Mouse (Mus musculus): ENCODE results near the gene Rchy1. TPM values are rescaled to one million over a fixed set of nuclear protein-coding genes. Genes with fewer than 3 reads are reported as not detected.
A peak's percentile ranks its signal among the peaks of the same experiment; 100 is the strongest.
"Not testable (repeated sequence)": the region's sequence is repeated elsewhere in the genome, so short reads cannot be mapped to it uniquely, and the experiment has no call there.

Gene Rchy1
- polyA plus RNA-seq, 1 experiment from 2014 or later = 43.5 TPM

DNA sequence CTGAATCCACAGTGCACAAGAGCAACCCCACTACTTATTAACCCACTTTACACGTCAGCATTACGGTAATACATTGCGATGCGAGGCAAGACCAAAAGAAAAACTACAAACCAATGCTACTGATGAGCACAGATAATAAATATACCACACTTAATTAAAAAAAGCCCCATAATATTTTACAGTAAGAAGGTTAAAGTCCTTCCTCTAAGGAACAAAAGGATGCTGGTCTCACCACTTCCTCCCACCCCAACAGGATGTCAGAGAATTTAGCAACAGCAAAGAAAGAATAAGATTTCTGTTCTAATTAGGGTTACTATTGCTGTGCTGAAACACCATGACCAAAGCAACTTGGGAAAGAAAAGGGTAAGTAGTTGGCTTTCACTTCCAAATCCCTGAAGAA is 15.9 kb downstream of the Rchy1 start:
- no peak overlapping the region for H3K27ac ChIP-seq (ENCODE audit: low read depth, low read length)
- H3K9me3 ChIP-seq (replicated peaks; ENCODE audit: control insufficient read depth, low read length) = no peaks in the 10 kb centered on the region
- no peaks in the 10 kb centered on the region for H3K4me1 ChIP-seq (ENCODE audit: control insufficient read depth, insufficient read depth, low read length)
- no peak overlapping the region for H3K4me2 ChIP-seq (ENCODE audit: low read length)
- ATAC-seq (no peak), DNase-seq (ENCODE audit: low spot score) (no peak)
- H3K27me3 ChIP-seq (replicated peaks; ENCODE audit: control insufficient read depth, insufficient read depth, low read length) = no peaks in the 10 kb centered on the region
- WGBS = 97% methylated on average over 4 of the region's 4 CpGs
- no peak overlapping the region for H3K9ac ChIP-seq (ENCODE audit: low read length)
- H3K36me3 ChIP-seq (ENCODE audit: control insufficient read depth, insufficient read depth, low read length) = peaks cover 40% of the 10 kb centered on the region
- no peak overlapping the region for H3K4me3 ChIP-seq (ENCODE audit: low read depth, low read length)

DNA sequence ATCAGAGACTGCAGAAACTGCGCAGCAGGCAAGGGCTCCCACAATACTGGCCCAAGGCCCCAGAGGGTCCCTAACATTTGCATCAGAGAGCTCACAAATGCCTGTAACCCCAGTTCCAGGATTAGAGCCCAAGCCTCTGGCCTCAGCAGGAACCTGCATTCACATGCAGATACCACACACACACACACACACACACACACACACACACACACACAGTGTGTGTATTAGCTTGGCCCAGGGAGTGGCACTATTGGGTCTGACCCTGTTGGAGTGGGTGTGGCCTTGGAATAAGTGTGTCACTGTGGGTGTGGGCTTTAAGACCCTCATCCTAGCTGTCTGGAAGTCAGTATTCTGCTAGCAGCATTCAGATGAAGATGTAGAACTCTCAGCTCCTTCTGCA is 17.3 kb downstream of the Rchy1 start:
- 67% methylated on average over 1 of the region's 1 CpGs for WGBS
- H3K9ac ChIP-seq (ENCODE audit: low read length); H3K4me1 ChIP-seq (ENCODE audit: control insufficient read depth, insufficient read depth, low read length); H3K27me3 ChIP-seq (replicated peaks; ENCODE audit: control insufficient read depth, insufficient read depth, low read length); DNase-seq (ENCODE audit: low spot score); H3K27ac ChIP-seq (ENCODE audit: low read depth, low read length); H3K4me2 ChIP-seq (ENCODE audit: low read length); H3K9me3 ChIP-seq (replicated peaks; ENCODE audit: control insufficient read depth, low read length); H3K4me3 ChIP-seq (ENCODE audit: low read depth, low read length); ATAC-seq: not testable (repeated sequence)
- H3K36me3 ChIP-seq (ENCODE audit: control insufficient read depth, insufficient read depth, low read length) = peaks cover 36% of the 10 kb centered on the region

DNA sequence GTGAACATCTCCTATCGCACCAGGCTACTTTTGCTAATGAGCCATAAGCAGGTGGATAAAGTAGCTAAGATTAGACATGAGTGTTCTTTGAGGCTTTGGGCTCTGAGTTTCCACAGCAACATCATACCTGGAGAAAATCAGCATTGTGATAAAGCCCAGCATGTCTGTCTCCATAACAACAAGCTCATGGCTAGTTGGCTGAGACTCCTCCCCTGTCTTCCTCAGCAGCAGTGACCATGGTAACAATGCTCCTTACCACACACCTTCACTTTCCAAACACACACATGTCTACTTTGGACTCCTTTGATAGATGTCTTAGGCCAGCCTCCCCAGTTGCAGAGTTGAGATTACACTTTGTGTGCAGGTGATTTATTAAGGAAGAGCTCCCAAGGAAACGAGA is 49.6 kb downstream of the Rchy1 start:
- Histone ChIP-seq H3K36me3 (ENCODE audit: control insufficient read depth, insufficient read depth, low read length) (no peaks in the 10 kb centered on the region), H3K27me3 (replicated peaks; ENCODE audit: control insufficient read depth, insufficient read depth, low read length) (no peaks in the 10 kb centered on the region), H3K9ac (ENCODE audit: low read length) (no peak overlapping the region), H3K4me1 (ENCODE audit: control insufficient read depth, insufficient read depth, low read length) (0 out of 2 replicates have a peak, but pooled peaks cover 4% of the 10 kb centered on the region), H3K9me3 (replicated peaks; ENCODE audit: control insufficient read depth, low read length) (no peaks in the 10 kb centered on the region), H3K4me2 (ENCODE audit: low read length) (no peak overlapping the region), H3K4me3 (ENCODE audit: low read depth, low read length) (no peak overlapping the region), H3K27ac (ENCODE audit: low read depth, low read length) (no peak overlapping the region)
- 93% methylated on average over 2 of the region's 2 CpGs for WGBS
- DNase-seq (ENCODE audit: low spot score) (peak; percentile 24), ATAC-seq (peak; percentile 52; the same call in 1 of the 2 replicates)

DNA sequence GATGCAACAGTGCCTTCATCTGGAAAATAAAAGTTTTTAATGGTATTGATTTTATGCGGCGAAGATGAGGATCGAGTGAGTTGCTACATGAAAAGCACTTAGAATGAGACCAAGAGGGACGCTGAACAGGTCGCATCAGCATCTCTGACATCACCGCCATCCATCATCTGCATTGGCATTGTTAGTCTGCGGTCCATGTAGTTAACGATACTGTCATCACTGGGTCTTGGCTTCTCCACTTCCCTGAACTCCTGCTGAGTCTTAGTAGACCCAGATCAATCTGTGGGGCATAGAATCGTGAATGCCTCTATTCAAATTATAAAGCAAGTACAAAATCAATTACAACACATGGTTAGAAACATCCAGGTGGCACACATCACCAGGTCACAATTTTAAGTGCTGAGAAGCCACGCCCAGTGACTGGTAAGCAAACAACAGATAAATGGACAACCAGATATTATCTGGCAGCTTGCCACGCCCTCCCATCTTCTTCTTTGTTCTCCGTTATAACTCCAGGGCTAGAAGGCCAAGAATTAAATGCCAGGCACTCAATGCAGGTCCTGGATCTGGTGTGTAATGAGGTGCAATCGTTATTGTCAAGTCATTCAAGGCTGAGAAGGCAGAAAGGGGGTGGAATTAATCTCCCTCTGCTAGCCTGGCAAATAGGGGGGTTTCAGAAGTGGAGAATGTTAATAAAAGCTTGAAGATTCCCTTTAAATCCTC is 51.3 kb downstream of the Rchy1 start:
- WGBS = 45% methylated on average over 13 of the region's 13 CpGs
- DNase-seq (ENCODE audit: low spot score) = peak; percentile 28
- H3K27ac ChIP-seq (ENCODE audit: low read depth, low read length) = no peak overlapping the region

DNA sequence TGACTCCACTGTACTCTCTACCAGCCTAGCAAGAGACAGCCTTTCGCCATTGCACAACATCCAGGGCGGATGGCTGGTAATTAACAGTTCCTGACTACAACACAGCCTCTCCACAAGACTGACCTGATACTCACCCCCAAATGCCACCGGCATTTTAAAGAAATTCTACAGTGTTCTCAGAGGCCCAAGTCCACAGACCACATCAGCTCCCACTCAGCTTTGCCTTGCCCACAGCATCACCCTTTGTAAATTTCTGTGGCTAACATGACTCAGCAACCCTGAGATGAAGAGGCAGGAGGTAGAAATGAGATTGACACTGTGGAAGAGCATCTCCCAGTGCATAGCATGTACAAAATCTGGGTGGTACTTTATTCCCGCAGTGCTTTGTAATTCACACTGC is 52.3 kb downstream of the Rchy1 start:
- no peaks in the 10 kb centered on the region for H3K27me3 ChIP-seq (replicated peaks; ENCODE audit: control insufficient read depth, insufficient read depth, low read length)
- H3K4me3 ChIP-seq (ENCODE audit: low read depth, low read length) = no peak overlapping the region
- no peak overlapping the region for H3K4me2 ChIP-seq (ENCODE audit: low read length)
- H3K9me3 ChIP-seq (replicated peaks; ENCODE audit: control insufficient read depth, low read length) = no peaks in the 10 kb centered on the region
- 94% methylated on average over 4 of the region's 4 CpGs for WGBS
- H3K4me1 ChIP-seq (ENCODE audit: control insufficient read depth, insufficient read depth, low read length) = 0 out of 2 replicates have a peak, but pooled peaks cover 4% of the 10 kb centered on the region
- no peak overlapping the region for H3K27ac ChIP-seq (ENCODE audit: low read depth, low read length)
- no peaks in the 10 kb centered on the region for H3K36me3 ChIP-seq (ENCODE audit: control insufficient read depth, insufficient read depth, low read length)
- ATAC-seq (no peak), DNase-seq (ENCODE audit: low spot score) (no peak)
- H3K9ac ChIP-seq (ENCODE audit: low read length) = no peak overlapping the region

More for the DNA sequence above, 51.3 kb downstream of the Rchy1 start:
- no peaks in the 10 kb centered on the region for H3K9me3 ChIP-seq (replicated peaks; ENCODE audit: control insufficient read depth, low read length)
- H3K4me2 ChIP-seq (ENCODE audit: low read length) = no peak overlapping the region
- 0 out of 2 replicates have a peak, but pooled peaks cover 4% of the 10 kb centered on the region for H3K4me1 ChIP-seq (ENCODE audit: control insufficient read depth, insufficient read depth, low read length)
- 0 out of 2 replicates have a peak, but pooled peaks have one; percentile 33 for ATAC-seq
- no peaks in the 10 kb centered on the region for H3K27me3 ChIP-seq (replicated peaks; ENCODE audit: control insufficient read depth, insufficient read depth, low read length)
- no peak overlapping the region for H3K9ac ChIP-seq (ENCODE audit: low read length)
- no peaks in the 10 kb centered on the region for H3K36me3 ChIP-seq (ENCODE audit: control insufficient read depth, insufficient read depth, low read length)
- no peak overlapping the region for H3K4me3 ChIP-seq (ENCODE audit: low read depth, low read length)

DNA sequence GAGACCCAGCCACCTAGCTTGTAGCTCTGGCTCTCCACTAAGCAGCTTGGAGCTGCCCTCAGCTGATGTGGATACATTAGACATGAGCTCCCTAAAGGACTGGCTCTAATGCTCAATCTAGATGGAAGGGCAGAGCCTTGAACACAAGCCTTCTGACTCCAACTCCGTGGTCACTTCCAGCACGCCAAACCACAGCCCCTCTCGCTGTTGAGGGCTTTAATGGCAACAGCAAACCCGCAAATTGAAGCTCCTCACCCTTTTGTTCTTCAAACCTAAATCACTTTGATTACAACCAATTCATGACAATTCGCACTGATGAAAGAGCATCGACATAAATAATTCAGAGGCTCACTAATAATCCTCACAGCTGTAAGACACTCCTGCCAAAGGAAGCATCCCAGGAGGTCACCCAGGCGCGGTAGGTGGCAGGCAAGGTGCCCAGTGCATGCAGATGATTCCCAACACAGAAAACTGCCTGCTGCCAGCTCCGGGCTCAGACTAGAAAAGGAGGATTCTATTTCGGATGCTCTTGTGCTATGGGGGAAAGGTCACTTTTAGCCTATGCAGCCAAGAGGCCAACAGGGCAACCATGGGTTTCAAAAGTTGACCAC is 53.8 kb downstream of the Rchy1 start:
- Histone ChIP-seq H3K27ac (ENCODE audit: low read depth, low read length) (no peak overlapping the region), H3K9me3 (replicated peaks; ENCODE audit: control insufficient read depth, low read length) (no peaks in the 10 kb centered on the region), H3K4me1 (ENCODE audit: control insufficient read depth, insufficient read depth, low read length) (0 out of 2 replicates have a peak, but pooled peaks cover 4% of the 10 kb centered on the region), H3K4me2 (ENCODE audit: low read length) (no peak overlapping the region), H3K4me3 (ENCODE audit: low read depth, low read length) (no peak overlapping the region), H3K36me3 (ENCODE audit: control insufficient read depth, insufficient read depth, low read length) (no peaks in the 10 kb centered on the region), H3K27me3 (replicated peaks; ENCODE audit: control insufficient read depth, insufficient read depth, low read length) (no peaks in the 10 kb centered on the region), H3K9ac (ENCODE audit: low read length) (no peak overlapping the region)
- 48% methylated on average over 10 of the region's 10 CpGs for WGBS
- peak; percentile 59 for ATAC-seq
- peak; percentile 48 for DNase-seq (ENCODE audit: low spot score)

Other genes starting within 250 kb of the Rchy1 start
- gene Odaph, start 24.4 kb upstream of the Rchy1 start, polyA plus RNA-seq (2014; fragmentation: Nextera tagmentation; extraction: Ambion mirVana) = not detected in 2 replicates
- gene Cdkl2, start 80.8 kb upstream of the Rchy1 start, polyA plus RNA-seq (2014; fragmentation: Nextera tagmentation; extraction: Ambion mirVana) = 3.9 and 7.6 TPM in 2 replicates
- 351 and 398 TPM in 2 replicates for gene G3bp2, start 120.7 kb upstream of the Rchy1 start, polyA plus RNA-seq (2014; fragmentation: Nextera tagmentation; extraction: Ambion mirVana)
- 30.1 and 32.0 TPM in 2 replicates for gene Uso1, start 174.9 kb upstream of the Rchy1 start, polyA plus RNA-seq (2014; fragmentation: Nextera tagmentation; extraction: Ambion mirVana)